Mouse (Mus musculus): ENCODE measurements around the gene Gng7. TPM values are rescaled to one million over a fixed set of nuclear protein-coding genes. Genes with fewer than 3 reads are reported as not detected.

Gene Gng7
- polyA plus RNA-seq, 1 experiment from 2014 or later: 5.7 TPM

DNA sequence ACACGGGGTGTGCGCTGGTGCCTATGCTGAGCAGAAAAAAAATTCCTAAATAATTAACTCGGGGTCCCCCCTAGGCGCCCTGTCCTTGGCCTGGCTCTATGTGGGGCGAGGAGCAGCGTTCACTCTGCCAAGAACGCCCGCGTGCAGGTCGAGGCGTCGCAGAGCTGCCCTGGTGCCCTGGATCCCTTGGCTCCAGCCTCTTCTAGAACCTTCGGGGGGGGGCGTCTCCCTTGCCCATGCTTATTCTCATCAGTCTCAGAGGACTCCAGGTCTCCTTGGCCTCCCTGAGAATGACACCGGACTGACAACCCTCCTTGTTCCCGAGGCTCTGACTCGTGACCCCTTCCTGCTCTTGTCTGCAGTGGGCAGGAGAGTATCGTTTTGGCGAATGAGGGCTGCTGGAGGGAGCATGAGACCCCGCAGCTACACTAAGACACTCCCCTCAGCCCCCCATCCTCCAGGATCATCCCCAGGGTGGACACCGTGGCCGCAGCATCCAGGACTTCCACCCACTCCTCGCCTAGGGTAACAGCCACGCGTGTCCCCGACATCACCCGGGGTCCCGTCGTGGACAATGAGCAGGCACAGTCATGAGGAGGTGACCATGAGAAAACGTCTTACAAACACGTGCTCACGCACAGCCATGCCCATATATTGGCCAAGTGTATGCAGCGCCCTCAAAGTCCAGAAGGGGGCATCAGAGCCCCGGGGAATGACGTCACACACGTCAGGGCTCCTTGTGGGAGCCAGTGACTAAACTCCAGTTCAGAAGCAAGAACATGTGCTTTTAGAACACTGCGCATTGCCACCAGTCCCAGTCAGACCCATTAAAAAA is 15.2 kb downstream of the Gng7 start:
- WGBS: 25% methylated on average over 37 of the region's 37 CpGs
- Histone ChIP-seq H3K4me2 (ENCODE audit: low read depth, low read length) (0 out of 2 replicates have a peak overlapping the region, but pooled peaks have one; percentile 10), H3K9ac (ENCODE audit: low read length) (no peak overlapping the region), H3K27ac (ENCODE audit: low read length) (no peak overlapping the region), H3K27me3 (ENCODE audit: control insufficient read depth, insufficient read depth, low read depth, low read length) (peaks cover 15% of the 10 kb centered on the region), H3K9me3 (ENCODE audit: control insufficient read depth, low read length) (no peaks in the 10 kb centered on the region), H3K36me3 (ENCODE audit: control insufficient read depth, insufficient read depth, low read length) (no peaks in the 10 kb centered on the region), H3K4me3 (ENCODE audit: low read length) (no peak overlapping the region), H3K4me1 (replicated peaks; ENCODE audit: control insufficient read depth, insufficient read depth, low read length) (peaks cover 2% of the 10 kb centered on the region)
- peak; percentile 73 for ATAC-seq (ENCODE audit: low read depth)

GRCm38 (mm10) chr10:80998778-80999177 is 16.0 kb downstream of the Gng7 start:
- H3K27ac ChIP-seq (ENCODE audit: low read length): no peak overlapping the region
- WGBS: 7% methylated on average over 12 of the region's 12 CpGs
- peaks cover 19% of the 10 kb centered on the region for H3K27me3 ChIP-seq (ENCODE audit: control insufficient read depth, insufficient read depth, low read depth, low read length)
- no peaks in the 10 kb centered on the region for H3K36me3 ChIP-seq (ENCODE audit: control insufficient read depth, insufficient read depth, low read length)
- peak; percentile 43 for ATAC-seq (ENCODE audit: low read depth)
- no peak overlapping the region for H3K9ac ChIP-seq (ENCODE audit: low read length)
- H3K9me3 ChIP-seq (ENCODE audit: control insufficient read depth, low read length): no peaks in the 10 kb centered on the region
- no peak overlapping the region for H3K4me2 ChIP-seq (ENCODE audit: low read depth, low read length)
- peaks cover 2% of the 10 kb centered on the region for H3K4me1 ChIP-seq (replicated peaks; ENCODE audit: control insufficient read depth, insufficient read depth, low read length)
- H3K4me3 ChIP-seq (ENCODE audit: low read length): no peak overlapping the region

DNA sequence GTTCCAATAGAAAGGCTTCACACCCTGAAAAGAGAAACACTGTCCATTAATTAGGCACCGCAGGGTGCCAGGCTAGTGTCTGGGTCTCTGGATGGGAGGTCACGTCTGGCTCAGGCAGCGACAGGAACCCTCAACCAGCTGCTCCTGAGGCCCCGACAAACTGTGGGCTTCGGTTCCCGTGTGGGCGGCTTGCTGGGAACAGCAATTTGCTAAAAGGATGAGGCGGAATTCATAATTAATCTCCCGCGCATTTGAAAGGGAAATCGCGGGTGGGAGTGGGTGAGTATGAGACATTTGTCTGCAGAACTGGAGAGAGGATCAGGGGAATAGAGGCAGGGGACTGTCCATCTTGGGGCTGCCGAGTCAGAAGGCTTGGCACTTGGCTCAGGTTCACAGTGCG is 16.7 kb downstream of the Gng7 start:
- peaks cover 19% of the 10 kb centered on the region for H3K27me3 ChIP-seq (ENCODE audit: control insufficient read depth, insufficient read depth, low read depth, low read length)
- H3K4me3 ChIP-seq (ENCODE audit: low read length): no peak overlapping the region
- peaks cover 2% of the 10 kb centered on the region for H3K4me1 ChIP-seq (replicated peaks; ENCODE audit: control insufficient read depth, insufficient read depth, low read length)
- H3K4me2 ChIP-seq (ENCODE audit: low read depth, low read length): no peak overlapping the region
- no peak overlapping the region for H3K27ac ChIP-seq (ENCODE audit: low read length)
- no peaks in the 10 kb centered on the region for H3K9me3 ChIP-seq (ENCODE audit: control insufficient read depth, low read length)
- ATAC-seq (ENCODE audit: low read depth): no peak
- no peak overlapping the region for H3K9ac ChIP-seq (ENCODE audit: low read length)
- 36% methylated on average over 14 of the region's 14 CpGs for WGBS
- H3K36me3 ChIP-seq (ENCODE audit: control insufficient read depth, insufficient read depth, low read length): no peaks in the 10 kb centered on the region

- Histone ChIP-seq H3K4me2 (ENCODE audit: low read depth, low read length) (no peak overlapping the region), H3K4me3 (ENCODE audit: low read length) (no peak overlapping the region), H3K36me3 (ENCODE audit: control insufficient read depth, insufficient read depth, low read length) (no peaks in the 10 kb centered on the region), H3K27ac (ENCODE audit: low read length) (no peak overlapping the region), H3K4me1 (replicated peaks; ENCODE audit: control insufficient read depth, insufficient read depth, low read length) (peaks cover 2% of the 10 kb centered on the region), H3K9me3 (ENCODE audit: control insufficient read depth, low read length) (no peaks in the 10 kb centered on the region), H3K9ac (ENCODE audit: low read length) (no peak overlapping the region), H3K27me3 (ENCODE audit: control insufficient read depth, insufficient read depth, low read depth, low read length) (peaks cover 19% of the 10 kb centered on the region)
- WGBS: 79% methylated on average over 8 of the region's 8 CpGs
- ATAC-seq (ENCODE audit: low read depth): no peak
These were observed 17.4 kb downstream of the Gng7 start for GRCm38 (mm10) chr10:80997332-80997731.

- no peaks in the 10 kb centered on the region for H3K36me3 ChIP-seq (ENCODE audit: control insufficient read depth, insufficient read depth, low read length)
These were observed 18.2 kb downstream of the Gng7 start for GRCm38 (mm10) chr10:80996501-80996900.

GRCm38 (mm10) chr10:80995091-80995632 is 19.6 kb downstream of the Gng7 start:
- Histone ChIP-seq H3K27ac (ENCODE audit: low read length) (no peak overlapping the region), H3K4me2 (ENCODE audit: low read depth, low read length) (peak overlapping the region; percentile 42), H3K4me3 (ENCODE audit: low read length) (no peak overlapping the region), H3K9ac (ENCODE audit: low read length) (no peak overlapping the region; the same call in 1 of the 2 replicates), H3K36me3 (ENCODE audit: control insufficient read depth, insufficient read depth, low read length) (no peaks in the 10 kb centered on the region), H3K4me1 (replicated peaks; ENCODE audit: control insufficient read depth, insufficient read depth, low read length) (peaks cover 2% of the 10 kb centered on the region), H3K9me3 (ENCODE audit: control insufficient read depth, low read length) (no peaks in the 10 kb centered on the region), H3K27me3 (ENCODE audit: control insufficient read depth, insufficient read depth, low read depth, low read length) (peaks cover 19% of the 10 kb centered on the region)
- ATAC-seq (ENCODE audit: low read depth): peak; percentile 37; the same call in 1 of the 2 replicates
- WGBS: 11% methylated on average over 21 of the region's 21 CpGs

More at GRCm38 (mm10) chr10:80996501-80996900, 18.2 kb downstream of the Gng7 start:
- ATAC-seq (ENCODE audit: low read depth): no peak
- Histone ChIP-seq H3K4me1 (replicated peaks; ENCODE audit: control insufficient read depth, insufficient read depth, low read length) (peaks cover 2% of the 10 kb centered on the region), H3K4me3 (ENCODE audit: low read length) (no peak overlapping the region), H3K9me3 (ENCODE audit: control insufficient read depth, low read length) (no peaks in the 10 kb centered on the region), H3K27ac (ENCODE audit: low read length) (no peak overlapping the region), H3K4me2 (ENCODE audit: low read depth, low read length) (no peak overlapping the region), H3K9ac (ENCODE audit: low read length) (no peak overlapping the region), H3K27me3 (ENCODE audit: control insufficient read depth, insufficient read depth, low read depth, low read length) (peaks cover 19% of the 10 kb centered on the region)
- WGBS: 90% methylated on average over 8 of the region's 8 CpGs

DNA sequence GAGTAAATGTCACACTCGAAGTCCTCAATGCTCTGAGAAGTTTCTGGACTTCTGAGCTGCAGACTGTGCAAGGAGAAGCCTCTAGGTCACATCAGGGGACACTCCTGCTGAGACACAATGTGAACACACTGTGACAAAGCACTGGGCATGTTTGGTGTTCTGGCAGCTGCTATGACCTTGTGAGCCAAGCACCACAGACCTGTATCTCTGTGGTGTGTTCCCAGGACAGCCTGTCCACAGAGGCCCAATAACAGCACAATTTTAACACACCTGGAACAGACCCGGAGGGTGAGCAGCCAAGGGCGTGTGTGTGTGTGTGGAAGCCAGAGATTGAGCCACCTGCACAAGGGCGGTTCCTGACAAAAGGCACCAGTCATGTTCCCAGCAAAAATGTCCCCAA is 20.1 kb downstream of the Gng7 start:
- no peak for ATAC-seq (ENCODE audit: low read depth)
- peaks cover 19% of the 10 kb centered on the region for H3K27me3 ChIP-seq (ENCODE audit: control insufficient read depth, insufficient read depth, low read depth, low read length)
- no peak overlapping the region; the same call in 1 of the 2 replicates for H3K9ac ChIP-seq (ENCODE audit: low read length)
- H3K4me2 ChIP-seq (ENCODE audit: low read depth, low read length): no peak overlapping the region
- H3K4me1 ChIP-seq (replicated peaks; ENCODE audit: control insufficient read depth, insufficient read depth, low read length): peaks cover under 1% of the 10 kb centered on the region
- no peak overlapping the region for H3K4me3 ChIP-seq (ENCODE audit: low read length)
- H3K36me3 ChIP-seq (ENCODE audit: control insufficient read depth, insufficient read depth, low read length): no peaks in the 10 kb centered on the region
- 39% methylated on average over 4 of the region's 4 CpGs for WGBS
- H3K9me3 ChIP-seq (ENCODE audit: control insufficient read depth, low read length): no peaks in the 10 kb centered on the region
- H3K27ac ChIP-seq (ENCODE audit: low read length): no peak overlapping the region

- no peak for ATAC-seq (ENCODE audit: low read depth)
These were observed 21.5 kb downstream of the Gng7 start for GRCm38 (mm10) chr10:80993276-80993675.

GRCm38 (mm10) chr10:80991945-80992344 is 22.8 kb downstream of the Gng7 start:
- H3K36me3 ChIP-seq (ENCODE audit: control insufficient read depth, insufficient read depth, low read length): no peaks in the 10 kb centered on the region
- H3K4me2 ChIP-seq (ENCODE audit: low read depth, low read length): no peak overlapping the region
- no peak overlapping the region for H3K27ac ChIP-seq (ENCODE audit: low read length)
- no peak for ATAC-seq (ENCODE audit: low read depth)
- peaks cover 6% of the 10 kb centered on the region for H3K27me3 ChIP-seq (ENCODE audit: control insufficient read depth, insufficient read depth, low read depth, low read length)
- H3K9ac ChIP-seq (ENCODE audit: low read length): no peak overlapping the region
- peaks cover 4% of the 10 kb centered on the region for H3K4me1 ChIP-seq (replicated peaks; ENCODE audit: control insufficient read depth, insufficient read depth, low read length)
- no peaks in the 10 kb centered on the region for H3K9me3 ChIP-seq (ENCODE audit: control insufficient read depth, low read length)
- WGBS: 69% methylated on average over 1 of the region's 1 CpGs
- no peak overlapping the region for H3K4me3 ChIP-seq (ENCODE audit: low read length)

More at GRCm38 (mm10) chr10:80993276-80993675, 21.5 kb downstream of the Gng7 start:
- Histone ChIP-seq H3K27ac (ENCODE audit: low read length) (no peak overlapping the region), H3K27me3 (ENCODE audit: control insufficient read depth, insufficient read depth, low read depth, low read length) (peaks cover 12% of the 10 kb centered on the region), H3K36me3 (ENCODE audit: control insufficient read depth, insufficient read depth, low read length) (no peaks in the 10 kb centered on the region), H3K4me3 (ENCODE audit: low read length) (no peak overlapping the region), H3K9me3 (ENCODE audit: control insufficient read depth, low read length) (no peaks in the 10 kb centered on the region), H3K9ac (ENCODE audit: low read length) (no peak overlapping the region), H3K4me1 (replicated peaks; ENCODE audit: control insufficient read depth, insufficient read depth, low read length) (no peaks in the 10 kb centered on the region), H3K4me2 (ENCODE audit: low read depth, low read length) (no peak overlapping the region)
- WGBS: 54% methylated on average over 5 of the region's 5 CpGs

Data from lung, embryonic 16.5 days (tissue).